Mouse (Mus musculus) neural tube, embryonic 11.5 days (tissue): ENCODE measurements around the gene Ncor2. TPM values are rescaled to one million over a fixed set of nuclear protein-coding genes. Genes with fewer than 3 reads are reported as not detected.

Experiments used
- ATAC-seq: fragments of 200-750 bp; cut with Nextera tagmentation; 2 replicates; pipeline ENCODE4 v1.8.0; 2017; ENCODE audit warnings: moderate number of reproducible peaks, mild to moderate bottlenecking, moderate TSS enrichment, moderate library complexity; ENCODE audit not compliant: insufficient read depth, low FRiP score, low TSS enrichment
- DNase-seq: peaks from one replicate; pipeline ENCODE4 v3.0.0-alpha.2; 2015; ENCODE audit warnings: low spot score
- H3K27ac ChIP-seq: fragments of 300-500 bp; sonication (generic); 2 replicates; pipeline ENCODE4 v1.5.1; 2014; ENCODE audit warnings: low read depth, mild to moderate bottlenecking, low read length
- H3K27me3 ChIP-seq: fragments of 300-500 bp; sonication (generic); 2 replicates; pipeline ENCODE4 v1.6.1; 2014; ENCODE audit warnings: mild to moderate bottlenecking, low read length, mixed read lengths; ENCODE audit not compliant: control insufficient read depth, insufficient read depth
- H3K36me3 ChIP-seq: fragments of 300-500 bp; sonication (generic); 2 replicates; pipeline ENCODE4 v1.6.1; 2014; ENCODE audit warnings: mild to moderate bottlenecking, low read length, moderate library complexity, mixed read lengths; ENCODE audit not compliant: control insufficient read depth, insufficient read depth
- H3K4me1 ChIP-seq: fragments of 300-500 bp; sonication (generic); 2 replicates; pipeline ENCODE4 v1.6.1; 2014; ENCODE audit warnings: low read length, mixed read lengths; ENCODE audit not compliant: control insufficient read depth, insufficient read depth
- H3K4me2 ChIP-seq: fragments of 300-500 bp; sonication (generic); 2 replicates; pipeline ENCODE4 v1.6.1; 2014; ENCODE audit warnings: low read depth, mild to moderate bottlenecking, moderate library complexity
- H3K4me3 ChIP-seq: fragments of 300-500 bp; sonication (generic); 2 replicates; pipeline ENCODE4 v1.5.1; 2014; ENCODE audit warnings: low read depth, low read length
- H3K9ac ChIP-seq: fragments of 300-500 bp; sonication (generic); 2 replicates; pipeline ENCODE4 v1.6.1; 2014; ENCODE audit warnings: mild to moderate bottlenecking, low read length
- H3K9me3 ChIP-seq: fragments of 300-500 bp; sonication (generic); 2 replicates; pipeline ENCODE4 v1.6.1; 2016; ENCODE audit warnings: low read length; ENCODE audit not compliant: control insufficient read depth
- WGBS: fragments of 180-500 bp; shearing (Covaris S2); extraction: QIAGEN DNeasy Blood & Tissue Kit; methylation state at CpG from one replicate; pipeline ENCODE4 v1.1.7; 2014; 5-methylcytosine and 5-hydroxymethylcytosine counted together
- polyA plus RNA-seq: library from polyadenylated mRNA; unstranded; fragments of >200 nt; fragmentation: Nextera tagmentation; extraction: Ambion mirVana; gene quantifications from 2 replicates; pipeline ENCODE4 v1.2.1, GENCODE M21; 2014

Ncor2 gene
- polyA plus RNA-seq, 1 experiment from 2014 or later = 24.3 TPM

DNA sequence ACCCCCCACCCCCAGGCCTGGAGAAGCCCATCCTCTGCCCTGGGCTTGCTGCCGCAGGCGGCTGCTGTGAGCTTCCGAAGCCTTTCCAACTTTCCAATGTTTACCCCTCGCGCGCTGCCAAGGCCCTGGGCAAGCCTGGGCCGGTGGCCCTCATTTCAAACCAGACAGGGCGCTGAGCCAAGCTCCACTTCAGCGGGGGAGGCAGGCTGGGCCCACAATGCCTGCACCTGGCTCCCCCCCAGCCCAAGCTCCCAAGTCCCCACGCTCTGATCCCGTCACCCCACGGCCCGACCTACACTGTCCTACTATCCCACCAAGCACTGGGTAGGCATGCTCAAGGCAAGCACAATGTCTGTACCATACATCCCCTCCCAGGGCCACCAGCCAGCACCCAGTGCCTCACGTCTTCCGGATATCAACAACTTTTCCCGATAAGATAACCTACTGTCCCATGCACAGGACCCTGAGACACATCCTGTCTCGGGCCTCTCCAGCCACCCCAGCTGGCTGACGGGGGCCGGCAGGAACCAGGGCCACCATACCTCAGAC, 38.8 kb downstream of the Ncor2 start:
- Histone ChIP-seq H3K4me1 (peaks cover 55% of the 10 kb centered on the region), H3K9me3 (no peaks in the 10 kb centered on the region), H3K27ac (peak overlapping the region; percentile 98), H3K4me3 (peak overlapping the region; percentile 21), H3K27me3 (no peaks in the 10 kb centered on the region), H3K9ac (peak overlapping the region; percentile 59), H3K36me3 (no peaks in the 10 kb centered on the region), H3K4me2 (peak overlapping the region; percentile 47)
- DNase-seq (no peak), ATAC-seq (no peak)
- 85% methylated on average over 19 of the region's 19 CpGs for WGBS

GRCm38 (mm10) chr5:125139669-125140068, 39.4 kb downstream of the Ncor2 start:
- H3K9ac ChIP-seq = no peak overlapping the region

DNA sequence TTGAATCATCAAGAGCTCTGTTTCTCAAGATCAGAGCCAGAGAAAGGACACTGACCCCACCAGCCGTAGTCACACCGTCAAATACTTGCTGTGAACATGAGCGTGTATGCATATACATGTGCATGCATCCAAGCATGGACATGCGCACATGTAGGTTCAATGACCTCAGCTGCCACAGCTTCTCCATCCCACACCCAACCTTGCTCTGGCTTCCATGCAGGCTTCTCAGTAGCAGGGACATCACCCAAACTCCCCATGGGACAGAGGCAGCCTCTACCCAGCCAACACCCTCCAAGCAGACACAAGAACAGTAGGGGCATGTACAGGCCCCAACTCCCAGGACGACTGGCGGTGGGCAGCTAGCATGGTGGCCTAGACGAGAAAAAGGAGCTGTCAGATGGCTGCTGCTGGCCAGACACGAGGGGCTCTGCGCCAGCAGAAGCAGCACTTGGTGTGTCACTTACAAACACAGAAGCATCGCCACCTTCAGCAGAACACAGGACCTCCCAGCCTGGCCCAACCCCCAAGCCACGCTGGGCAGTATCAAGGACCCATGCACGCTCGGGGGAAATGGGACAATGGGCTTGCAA, 40.1 kb downstream of the Ncor2 start:
- no peak overlapping the region for H3K27ac ChIP-seq
- H3K4me1 ChIP-seq = peaks cover 66% of the 10 kb centered on the region
- WGBS = 94% methylated on average over 13 of the region's 13 CpGs
- H3K9me3 ChIP-seq = no peaks in the 10 kb centered on the region
- ATAC-seq = no peak
- no peak overlapping the region for H3K9ac ChIP-seq
- no peaks in the 10 kb centered on the region for H3K27me3 ChIP-seq
- no peak overlapping the region for H3K4me2 ChIP-seq
- no peak for DNase-seq
- no peak overlapping the region for H3K4me3 ChIP-seq
- no peaks in the 10 kb centered on the region for H3K36me3 ChIP-seq

More at GRCm38 (mm10) chr5:125139669-125140068, 39.4 kb downstream of the Ncor2 start:
- no peak for DNase-seq
- Histone ChIP-seq H3K27ac (peak overlapping the region; percentile 98), H3K4me1 (peaks cover 60% of the 10 kb centered on the region), H3K4me3 (0 out of 2 replicates have a peak overlapping the region, but pooled peaks have one; percentile 8), H3K27me3 (no peaks in the 10 kb centered on the region), H3K9me3 (no peaks in the 10 kb centered on the region), H3K4me2 (no peak overlapping the region), H3K36me3 (no peaks in the 10 kb centered on the region)
- no peak for ATAC-seq
- 90% methylated on average over 5 of the region's 5 CpGs for WGBS

- H3K36me3 ChIP-seq = no peaks in the 10 kb centered on the region
- DNase-seq (no peak), ATAC-seq (no peak)
- 92% methylated on average over 18 of the region's 18 CpGs for WGBS
- H3K4me1 ChIP-seq = peaks cover 72% of the 10 kb centered on the region
- H3K27me3 ChIP-seq = no peaks in the 10 kb centered on the region
- H3K27ac ChIP-seq = no peak overlapping the region
- H3K9ac ChIP-seq = no peak overlapping the region
- H3K4me2 ChIP-seq = no peak overlapping the region
- H3K4me3 ChIP-seq = no peak overlapping the region
- H3K9me3 ChIP-seq = no peaks in the 10 kb centered on the region
Observed at GRCm38 (mm10) chr5:125137672-125138285, 41.2 kb downstream of the Ncor2 start.

GRCm38 (mm10) chr5:125136996-125137671, 41.9 kb downstream of the Ncor2 start:
- no peak overlapping the region for H3K4me2 ChIP-seq
- H3K4me3 ChIP-seq = no peak overlapping the region
- peaks cover 72% of the 10 kb centered on the region for H3K4me1 ChIP-seq
- DNase-seq = peak; percentile 14
- H3K27me3 ChIP-seq = no peaks in the 10 kb centered on the region
- no peak overlapping the region for H3K9ac ChIP-seq
- no peaks in the 10 kb centered on the region for H3K9me3 ChIP-seq
- no peaks in the 10 kb centered on the region for H3K36me3 ChIP-seq
- ATAC-seq = no peak
- peak overlapping the region; percentile 56 for H3K27ac ChIP-seq
- WGBS = 53% methylated on average over 14 of the region's 14 CpGs

- Histone ChIP-seq H3K9me3 (no peaks in the 10 kb centered on the region), H3K27ac (peak overlapping the region; percentile 56), H3K4me1 (peaks cover 71% of the 10 kb centered on the region), H3K9ac (no peak overlapping the region), H3K4me3 (no peak overlapping the region), H3K27me3 (no peaks in the 10 kb centered on the region), H3K4me2 (no peak overlapping the region), H3K36me3 (no peaks in the 10 kb centered on the region)
- ATAC-seq (no peak), DNase-seq (peak; percentile 14)
- WGBS = 55% methylated on average over 5 of the region's 5 CpGs
Observed at GRCm38 (mm10) chr5:125136296-125136995, 42.6 kb downstream of the Ncor2 start.

DNA sequence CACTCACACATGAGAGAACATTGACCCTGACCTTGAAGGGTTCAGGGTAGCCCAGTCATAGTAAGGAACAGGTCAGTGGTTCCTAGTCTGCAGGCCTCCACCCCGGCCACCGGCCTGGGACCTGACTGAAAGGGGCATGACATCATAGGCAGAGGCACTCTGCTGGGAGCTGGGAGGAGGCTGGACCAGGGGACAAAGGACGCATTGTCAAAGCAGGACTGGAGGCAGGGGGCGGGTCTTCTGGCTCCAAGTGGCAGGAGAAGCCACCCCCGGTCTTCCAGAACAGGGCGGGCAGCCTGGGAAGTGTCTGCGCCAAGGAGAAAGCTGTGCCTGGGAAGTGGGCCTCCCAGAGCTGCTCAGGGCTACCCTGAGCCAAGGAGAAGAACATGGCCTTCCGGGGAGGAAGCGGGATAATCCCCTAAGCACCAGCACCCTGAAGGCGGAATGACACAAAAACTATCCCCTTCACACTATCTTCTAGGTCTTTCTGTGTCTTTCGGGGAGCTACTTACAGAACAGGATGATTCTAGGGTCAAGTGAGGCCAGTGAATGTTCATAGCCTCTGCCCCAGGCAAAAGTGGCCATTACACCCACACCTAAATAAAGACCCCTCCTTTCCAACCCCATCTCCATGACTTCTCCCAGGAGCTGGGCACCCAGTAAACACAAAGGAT, 44.1 kb downstream of the Ncor2 start:
- 10% methylated on average over 11 of the region's 11 CpGs for WGBS
- Histone ChIP-seq H3K4me3 (no peak overlapping the region), H3K9me3 (no peaks in the 10 kb centered on the region), H3K27me3 (no peaks in the 10 kb centered on the region), H3K4me2 (peak overlapping the region; percentile 16; the same call in 1 of the 2 replicates), H3K36me3 (no peaks in the 10 kb centered on the region), H3K9ac (peak overlapping the region; percentile 45; the same call in 1 of the 2 replicates), H3K4me1 (peaks cover 70% of the 10 kb centered on the region), H3K27ac (peak overlapping the region; percentile 76)
- peak; percentile 85 for ATAC-seq
- DNase-seq = peak; percentile 85

- Histone ChIP-seq H3K27me3 (no peaks in the 10 kb centered on the region), H3K4me2 (peak overlapping the region; percentile 16; the same call in 1 of the 2 replicates), H3K9ac (no peak overlapping the region), H3K4me1 (peaks cover 73% of the 10 kb centered on the region), H3K36me3 (no peaks in the 10 kb centered on the region), H3K9me3 (no peaks in the 10 kb centered on the region), H3K4me3 (no peak overlapping the region), H3K27ac (peak overlapping the region; percentile 76)
- WGBS = 44% methylated on average over 7 of the region's 7 CpGs
- ATAC-seq (peak; percentile 21; the same call in 1 of the 2 replicates), DNase-seq (peak; percentile 35)
Observed at GRCm38 (mm10) chr5:125134391-125134790, 44.6 kb downstream of the Ncor2 start.
